Mouse (Mus musculus) embryo, embryonic 10 days (tissue): ENCODE results near the gene Casq1.
A peak's percentile ranks its signal among the peaks of the same experiment; 100 is the strongest.

ENCODE experiments used
- DNase-seq: peaks from one replicate; pipeline ENCODE4 v3.0.0-alpha.2; 2015; ENCODE audit warnings: low spot score

Gene Casq1

GRCm38 (mm10) chr1:172181777-172182176 lies 37.9 kb downstream of the Casq1 start:
- DNase-seq, result no peak

- DNase-seq, result no peak
These were observed 38.8 kb downstream of the Casq1 start for GRCm38 (mm10) chr1:172180881-172181280.

GRCm38 (mm10) chr1:172179102-172179501 lies 40.6 kb downstream of the Casq1 start:
- DNase-seq, result no peak

- DNase-seq, result no peak
These were observed 41.9 kb downstream of the Casq1 start for GRCm38 (mm10) chr1:172177791-172178190.

- DNase-seq, result no peak
These were observed 46.5 kb downstream of the Casq1 start for GRCm38 (mm10) chr1:172173181-172173580.

- DNase-seq, result no peak
These were observed 47.3 kb downstream of the Casq1 start for GRCm38 (mm10) chr1:172172381-172172780.

GRCm38 (mm10) chr1:172169809-172170208 lies 49.9 kb downstream of the Casq1 start:
- DNase-seq, result no peak

- DNase-seq, result no peak
These were observed 51.8 kb downstream of the Casq1 start for GRCm38 (mm10) chr1:172167911-172168310.

GRCm38 (mm10) chr1:172162959-172163358 lies 56.7 kb downstream of the Casq1 start:
- no peak for DNase-seq

- DNase-seq, result peak; percentile 43
These were observed 57.7 kb downstream of the Casq1 start for GRCm38 (mm10) chr1:172162009-172162408.

GRCm38 (mm10) chr1:172160508-172160907 lies 59.2 kb downstream of the Casq1 start:
- no peak for DNase-seq

GRCm38 (mm10) chr1:172159970-172160369 lies 59.7 kb downstream of the Casq1 start:
- DNase-seq, result no peak
